Mouse (Mus musculus): ENCODE measurements around the gene Prrt2.

The Prrt2 gene

DNA sequence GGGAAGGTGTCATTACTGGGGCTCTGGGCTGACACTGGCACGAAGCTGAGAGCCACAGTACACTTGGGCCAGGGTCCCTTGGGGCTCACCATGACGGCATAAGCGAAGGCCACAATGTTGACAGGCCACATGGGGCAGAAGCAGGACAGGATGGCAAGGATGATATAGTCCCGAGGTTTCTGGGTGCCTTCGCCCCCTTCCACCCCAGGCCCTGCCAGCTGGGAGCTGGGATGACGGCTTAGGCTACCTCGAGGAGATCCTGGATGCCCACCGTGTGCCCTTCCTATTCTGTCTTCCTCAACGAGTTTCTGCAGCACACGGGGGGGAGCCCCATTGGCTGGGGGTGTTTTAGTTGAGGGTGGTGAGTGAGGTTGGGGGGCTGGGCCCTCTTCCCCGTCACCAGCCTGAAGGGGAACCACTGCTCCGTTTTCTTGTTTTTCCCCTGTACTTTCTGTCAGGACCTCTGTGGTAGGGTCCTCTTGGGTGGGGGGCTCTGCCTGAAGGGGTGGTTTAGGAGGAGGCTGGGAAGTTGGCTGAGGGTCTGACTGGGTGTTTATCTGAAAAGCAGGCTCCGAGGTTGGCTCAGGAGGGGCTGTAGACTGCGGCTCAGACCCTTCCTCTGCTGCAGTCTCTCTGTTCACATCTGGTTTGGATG lies 1.6 kb downstream of the Prrt2 start:
- no peak for DNase-seq

DNA sequence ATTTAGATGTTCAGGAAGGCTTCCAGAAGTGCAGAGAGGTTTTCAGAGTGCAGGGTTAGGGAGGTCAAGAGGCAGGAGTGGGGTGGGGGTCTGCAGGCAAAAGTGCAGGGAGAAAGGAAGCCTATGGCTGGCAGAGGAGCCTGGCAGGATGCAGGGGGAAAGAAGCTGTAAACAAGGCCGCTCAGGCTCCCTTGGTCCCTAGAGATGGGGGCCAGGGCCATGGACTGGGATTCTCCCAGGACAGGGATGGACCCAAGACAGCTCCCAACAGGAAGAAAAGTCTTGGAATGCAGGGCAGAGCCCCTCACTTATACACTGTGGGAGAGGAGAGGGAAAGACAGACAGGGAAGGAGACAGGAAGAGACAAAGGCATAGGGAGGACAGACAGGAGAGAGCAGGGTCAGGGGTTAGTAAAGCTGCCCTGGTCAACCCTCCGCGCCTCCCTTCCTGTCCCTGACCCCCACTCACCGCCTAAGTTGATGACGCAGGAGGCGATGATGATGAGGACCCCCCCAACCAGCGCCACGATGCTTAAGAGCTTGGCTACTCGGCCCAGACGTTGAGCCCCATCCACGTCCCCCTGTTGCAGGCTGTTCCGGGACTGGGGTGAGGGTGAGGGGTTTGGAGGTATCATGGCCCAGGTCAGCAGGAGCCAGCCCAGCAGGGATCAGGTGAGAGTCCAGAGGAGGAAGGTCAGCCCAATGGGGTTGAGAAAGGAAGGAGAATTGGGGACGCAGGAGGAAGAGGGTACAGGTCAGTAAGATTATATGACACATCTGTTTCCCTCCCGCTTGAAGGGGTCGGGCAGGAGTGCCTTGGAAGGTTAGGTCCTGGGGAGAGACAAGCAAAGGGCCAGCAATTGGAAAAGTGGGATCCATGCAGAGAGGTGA lies 2.4 kb downstream of the Prrt2 start:
- DNase-seq = no peak

- DNase-seq = no peak
Observed at GRCm38 (mm10) chr7:127017950-127018345, 3.1 kb downstream of the Prrt2 start.

DNA sequence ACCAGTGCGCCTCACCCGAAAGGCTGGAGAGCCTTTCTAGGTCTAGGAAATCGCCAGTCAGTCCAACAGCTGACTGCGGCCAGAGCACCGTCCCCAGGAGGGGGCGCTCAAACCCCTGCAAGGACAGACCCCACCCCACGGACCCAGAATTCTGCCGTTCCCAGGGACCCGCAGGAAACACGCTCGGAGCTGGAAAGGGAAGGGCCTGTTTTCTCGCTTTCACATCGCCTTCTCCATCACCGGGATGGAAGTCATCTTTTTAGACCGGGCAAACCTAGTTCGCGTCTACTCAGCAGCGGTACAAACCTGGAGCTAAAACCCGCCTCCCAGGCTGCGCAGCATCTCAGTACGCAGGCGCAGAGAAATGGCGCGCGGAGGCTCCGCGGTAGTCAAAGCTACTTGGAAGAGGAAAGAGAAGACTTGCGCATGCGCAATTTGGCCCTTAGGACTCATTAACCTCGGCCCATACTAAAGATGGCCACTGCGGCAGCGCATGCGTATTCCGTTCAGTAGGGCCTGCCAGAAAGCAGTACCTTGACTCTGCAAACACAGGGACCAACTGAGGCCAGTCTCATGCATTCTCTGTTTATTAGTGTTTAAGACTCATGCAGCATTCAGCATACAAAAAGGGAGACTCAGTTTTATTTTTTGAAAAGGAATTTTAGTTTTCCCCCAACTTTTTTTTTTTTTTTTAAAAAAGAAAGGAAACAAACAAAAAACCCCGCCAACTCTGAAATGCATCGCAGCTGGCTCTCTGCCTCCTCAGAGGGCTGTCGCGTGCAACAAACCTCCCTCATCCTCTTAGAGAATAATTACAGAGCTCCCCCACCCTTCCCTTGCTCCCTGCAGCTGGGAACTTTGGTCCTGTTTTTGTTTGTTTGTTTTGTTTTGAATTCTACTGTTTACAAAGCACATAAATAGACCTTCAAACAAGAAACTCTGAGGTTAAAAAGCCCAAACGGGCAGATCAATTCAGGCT lies 3.8 kb downstream of the Prrt2 start, which contains the start of gene Pagr1a:
TSS of gene Pagr1a (minus strand) at position 382 of the 979 bp plus-strand sequence.
- peak; percentile 97 for DNase-seq

DNA sequence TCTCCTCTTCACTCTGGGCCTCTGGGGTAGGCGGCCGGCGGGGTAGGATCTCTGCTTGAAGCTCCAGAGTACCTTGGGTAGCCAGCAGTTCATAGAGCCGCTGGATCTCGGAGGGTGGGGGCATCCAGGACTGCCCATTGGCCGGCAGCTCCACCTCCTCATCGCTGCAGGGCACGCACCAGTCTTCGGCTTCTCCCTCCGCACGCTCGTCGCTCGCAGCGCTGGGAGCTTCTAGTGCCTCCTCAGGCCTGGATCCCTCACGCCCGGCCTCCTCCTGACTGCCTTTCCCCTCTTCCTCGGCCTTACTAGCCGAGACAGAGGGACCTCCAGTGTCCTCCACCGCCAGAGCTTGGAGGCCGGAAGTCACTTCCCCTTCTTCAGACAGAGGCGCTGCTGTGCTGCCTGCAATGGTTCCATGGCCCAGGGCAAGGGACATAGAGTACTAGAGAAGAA lies 4.5 kb downstream of the Prrt2 start:
- DNase-seq = no peak

DNA sequence TGATC lies 4.7 kb downstream of the Prrt2 start, which contains the start of gene Pagr1b:
TSS of gene Pagr1b (minus strand) at position 4 of the 5 bp plus-strand sequence.
- no peak for DNase-seq

- DNase-seq = peak; percentile 67
Observed at GRCm38 (mm10) chr7:127016081-127016480, 4.9 kb downstream of the Prrt2 start.

GRCm38 (mm10) chr7:127014993-127015392 lies 6.0 kb downstream of the Prrt2 start:
- DNase-seq = no peak

DNA sequence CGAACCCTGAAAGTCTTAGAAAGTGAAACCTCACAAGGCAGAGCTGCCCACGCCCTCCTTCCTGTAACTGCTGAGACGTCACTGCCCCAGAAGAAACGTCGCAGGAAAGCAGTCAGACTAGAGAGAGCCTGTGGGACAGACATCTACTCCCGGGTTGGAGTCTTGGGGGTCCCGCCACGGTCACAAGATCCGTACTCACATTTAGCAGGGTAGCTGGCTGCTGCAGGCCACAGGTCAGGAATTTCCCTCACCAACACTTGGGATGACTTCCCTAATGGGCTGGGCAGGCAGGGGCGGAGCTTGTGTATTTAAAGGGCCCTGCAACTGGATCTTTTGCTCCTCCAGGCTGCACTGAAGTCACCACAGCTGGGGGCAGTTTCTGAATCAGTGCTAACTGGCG lies 6.7 kb downstream of the Prrt2 start, which contains the start of gene Mvp:
TSS of gene Mvp (minus strand) at position 302 of the 400 bp plus-strand sequence.
- DNase-seq = peak; percentile 86

DNA sequence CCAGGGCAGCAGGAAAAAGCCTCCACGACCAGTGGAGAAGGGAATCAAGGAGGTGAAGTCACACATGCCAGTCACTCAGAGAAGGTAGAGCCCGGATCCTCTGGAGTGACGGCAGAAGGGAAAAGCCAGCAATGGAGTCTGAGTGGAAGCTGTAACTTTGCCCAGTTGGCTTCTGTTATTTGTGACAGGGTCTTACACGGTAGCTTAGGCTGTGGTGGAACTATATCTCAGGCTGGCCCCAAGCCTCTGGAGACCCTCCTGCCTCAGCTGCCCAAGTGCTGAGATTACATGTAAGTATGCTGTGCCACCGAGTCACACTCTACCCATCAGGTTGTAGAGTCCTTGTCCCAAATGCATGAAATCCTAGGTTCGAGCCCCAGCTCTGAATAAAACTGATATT lies 7.6 kb downstream of the Prrt2 start:
- no peak for DNase-seq

DNA sequence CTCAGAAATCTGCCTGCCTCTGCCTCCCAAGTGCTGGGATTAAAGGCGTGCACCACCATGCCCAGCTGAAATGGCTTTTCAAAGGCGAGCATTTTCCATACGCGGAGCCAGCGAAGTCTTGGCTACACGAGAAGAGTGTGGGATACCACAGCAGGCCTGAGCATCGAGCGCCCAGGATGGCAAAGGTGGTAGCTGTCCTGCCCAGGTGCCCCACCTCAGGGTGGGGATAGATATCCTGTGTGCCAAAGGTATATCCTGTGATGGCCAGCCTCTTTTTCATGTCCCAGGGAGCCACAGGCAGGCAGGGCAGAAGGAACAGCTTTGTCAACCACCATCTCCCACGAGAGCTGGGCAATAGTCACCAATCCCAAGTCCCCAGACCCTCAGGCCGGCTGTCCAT lies 8.2 kb downstream of the Prrt2 start:
- no peak for DNase-seq

DNA sequence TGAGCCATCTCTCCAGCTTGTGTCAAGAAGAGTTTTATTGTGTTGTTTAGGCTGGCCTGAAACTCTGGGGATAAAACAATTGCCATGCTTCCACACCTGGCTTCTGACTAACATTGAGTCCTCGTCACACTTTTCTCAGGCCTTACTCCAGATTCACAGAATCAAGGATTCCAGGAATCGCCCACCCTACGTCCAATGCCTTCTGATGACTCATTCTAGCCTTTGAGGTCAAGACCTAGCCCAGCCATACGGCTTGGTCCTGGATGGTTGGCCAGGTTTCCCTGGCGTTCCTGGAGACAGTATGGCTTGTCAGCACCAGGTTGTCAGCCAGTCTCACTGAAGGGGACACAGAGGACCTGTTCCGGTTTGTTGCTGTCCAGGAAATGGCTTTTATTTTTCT lies 8.6 kb downstream of the Prrt2 start:
- no peak for DNase-seq

DNA sequence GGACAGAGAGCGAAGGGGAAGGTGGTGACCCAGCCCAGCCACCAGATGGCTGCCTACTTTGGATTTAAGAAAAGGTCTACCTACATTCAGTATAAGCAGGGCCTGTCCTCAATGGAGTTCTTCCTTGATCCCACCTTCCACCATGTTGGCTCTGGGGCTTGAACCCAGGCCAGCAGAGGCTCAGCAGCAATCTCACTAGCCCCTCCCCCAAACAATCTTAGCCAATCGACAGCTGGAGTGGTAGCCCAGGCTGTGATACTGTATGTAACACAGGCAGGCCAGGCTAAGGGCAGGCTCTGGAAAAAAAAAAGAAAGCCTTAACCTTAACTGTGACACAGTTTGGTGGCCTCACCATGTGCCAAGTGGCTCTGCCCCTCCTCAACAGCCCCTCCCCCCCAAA lies 9.3 kb downstream of the Prrt2 start:
- DNase-seq = no peak

DNA sequence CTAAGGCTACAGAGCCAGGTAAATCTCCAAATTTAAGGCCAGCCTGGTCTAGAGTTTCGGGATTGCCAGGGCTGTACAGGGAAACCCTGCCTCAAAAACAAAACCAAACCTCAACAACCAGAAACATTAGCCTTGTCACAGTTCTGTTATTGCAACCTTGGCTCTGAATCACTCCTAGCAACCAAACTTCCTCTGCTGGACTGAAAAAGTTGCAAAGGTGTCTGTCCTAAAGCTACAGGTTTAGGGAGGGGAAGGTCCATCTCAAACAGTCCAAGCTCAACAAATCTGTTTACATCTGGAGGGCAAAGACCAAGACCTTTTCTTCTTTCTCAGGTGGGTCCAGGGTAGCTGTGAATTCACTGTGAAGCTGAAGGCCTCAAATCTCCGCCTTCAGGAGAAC lies 10.0 kb downstream of the Prrt2 start:
- no peak for DNase-seq

GRCm38 (mm10) chr7:127009307-127010085 lies 11.5 kb downstream of the Prrt2 start:
- no peak for DNase-seq

DNA sequence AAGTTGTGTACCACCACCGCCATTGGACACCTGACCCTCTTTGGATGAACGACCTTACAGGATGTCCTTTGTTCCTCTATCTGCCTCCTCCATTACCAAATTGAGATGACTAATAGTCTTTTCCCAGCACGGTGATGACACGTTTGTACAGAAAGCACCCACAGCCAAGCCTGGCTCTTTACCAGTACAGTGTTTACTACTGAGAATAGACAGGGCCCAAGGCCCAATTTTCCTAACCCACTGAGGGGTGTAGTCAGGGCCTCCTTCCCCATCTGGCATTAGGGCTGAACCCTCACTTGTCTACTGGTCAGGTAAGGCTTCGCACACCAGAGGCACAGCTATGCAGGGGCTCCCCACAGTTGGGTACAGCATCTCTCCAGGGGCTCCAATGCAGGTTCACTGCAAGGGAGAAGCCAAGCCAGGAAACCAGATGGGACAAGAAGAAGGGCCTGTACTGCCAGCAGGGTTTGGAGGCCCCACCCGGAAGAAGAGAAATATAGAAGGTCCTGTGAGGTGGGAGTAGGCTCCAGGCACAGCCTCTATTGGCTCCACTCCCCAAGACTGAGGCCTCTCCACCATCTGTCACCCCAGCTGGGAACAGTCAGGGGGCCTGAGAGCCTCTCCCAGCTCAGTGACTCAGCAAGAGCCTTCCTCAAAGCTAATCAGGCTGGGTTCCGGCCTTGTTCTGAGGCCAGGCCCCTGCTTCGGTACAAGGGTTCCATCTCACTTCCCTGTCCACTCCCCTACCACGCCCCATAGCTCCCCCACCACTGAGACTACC lies 12.6 kb downstream of the Prrt2 start:
- peak; percentile 38 for DNase-seq

DNA sequence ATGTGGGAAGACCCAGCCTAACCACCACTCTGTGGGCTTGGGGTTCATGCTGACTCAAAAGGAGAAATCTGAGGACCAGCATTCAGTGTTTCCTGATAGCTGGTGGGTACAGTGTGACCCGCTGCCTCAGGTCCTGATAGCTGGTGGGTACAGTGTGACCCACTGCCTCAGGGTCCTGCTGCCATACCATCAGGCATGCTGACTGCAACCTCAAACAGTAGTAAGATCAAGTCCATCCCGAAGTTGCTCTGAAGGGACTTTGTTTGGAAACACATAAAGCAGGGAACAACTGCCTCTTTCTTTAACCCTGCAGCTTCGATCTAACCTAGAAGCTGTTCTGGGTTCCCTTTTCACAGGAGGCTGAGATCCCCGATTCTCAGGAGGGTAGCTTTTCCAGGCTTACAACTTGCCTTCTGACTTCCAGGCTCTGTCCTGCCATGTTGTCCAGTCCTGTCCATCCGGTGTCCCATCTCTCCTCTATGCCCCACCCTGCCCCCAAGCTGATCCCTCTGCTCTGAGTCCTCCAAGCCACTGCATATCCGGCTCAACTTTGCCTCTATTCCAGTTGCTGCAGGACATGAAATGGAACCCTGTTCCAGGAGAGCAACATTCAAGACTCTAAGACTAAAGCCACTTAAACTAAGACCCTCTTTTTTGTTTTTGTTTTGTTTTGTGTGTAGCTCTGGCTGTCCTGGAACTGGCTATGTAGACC lies 13.5 kb downstream of the Prrt2 start:
- DNase-seq = no peak

DNA sequence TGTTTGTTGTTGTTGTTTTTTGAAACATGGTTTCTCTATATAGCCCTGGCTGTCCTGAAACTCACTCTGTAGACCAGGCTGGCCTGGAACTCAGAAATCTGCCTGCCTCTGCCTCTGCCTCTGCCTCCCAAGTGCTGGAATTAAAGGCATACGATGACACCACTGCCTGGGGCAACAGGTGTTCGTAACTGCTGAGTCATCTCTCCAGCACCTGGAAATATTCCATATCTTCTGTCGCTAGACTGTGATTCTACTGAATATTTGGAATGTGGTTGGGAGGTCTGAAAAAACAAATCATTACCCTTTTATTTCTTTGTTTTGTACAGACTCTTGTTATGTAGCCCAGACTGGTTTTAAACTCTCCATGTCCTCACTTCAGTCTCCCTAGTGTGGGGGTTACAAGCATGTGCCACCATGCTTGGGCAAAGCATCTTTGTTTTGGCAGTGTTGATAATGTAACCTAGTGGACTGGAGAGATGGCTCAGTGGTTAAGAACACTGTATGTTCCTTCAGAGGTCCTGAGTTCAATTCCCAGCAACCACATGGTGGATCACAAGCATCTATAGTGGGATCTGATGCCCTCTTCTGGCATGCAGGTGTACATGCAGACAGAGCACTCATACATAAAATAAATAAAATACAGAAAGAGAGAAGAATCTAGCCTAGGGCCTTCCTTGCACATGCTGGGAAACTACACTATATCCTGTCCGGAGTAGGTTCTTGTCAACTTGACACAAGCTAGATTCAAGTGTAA lies 16.7 kb downstream of the Prrt2 start:
- DNase-seq = no peak

GRCm38 (mm10) chr7:127003620-127004019 lies 17.4 kb downstream of the Prrt2 start:
- no peak for DNase-seq

DNA sequence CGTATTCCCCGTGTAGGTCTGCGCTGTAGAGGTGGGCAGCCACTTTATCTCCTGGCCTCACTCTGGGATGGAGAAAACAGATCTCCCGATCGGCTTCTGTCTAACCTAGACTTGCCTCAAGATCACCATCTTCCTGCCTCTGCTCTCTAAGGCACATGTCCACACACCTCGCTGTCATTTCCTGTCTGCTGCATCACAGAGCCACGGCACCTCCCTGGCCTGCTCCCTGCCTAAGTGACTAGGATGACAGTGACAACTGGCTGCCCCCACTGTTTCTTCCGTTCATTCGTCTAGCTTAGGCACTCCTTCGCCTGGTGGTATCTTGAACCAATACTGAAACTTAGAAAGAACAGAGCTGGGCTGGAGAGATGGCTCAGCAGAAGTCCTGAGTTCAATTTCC lies 21.4 kb downstream of the Prrt2 start:
- DNase-seq = no peak

DNA sequence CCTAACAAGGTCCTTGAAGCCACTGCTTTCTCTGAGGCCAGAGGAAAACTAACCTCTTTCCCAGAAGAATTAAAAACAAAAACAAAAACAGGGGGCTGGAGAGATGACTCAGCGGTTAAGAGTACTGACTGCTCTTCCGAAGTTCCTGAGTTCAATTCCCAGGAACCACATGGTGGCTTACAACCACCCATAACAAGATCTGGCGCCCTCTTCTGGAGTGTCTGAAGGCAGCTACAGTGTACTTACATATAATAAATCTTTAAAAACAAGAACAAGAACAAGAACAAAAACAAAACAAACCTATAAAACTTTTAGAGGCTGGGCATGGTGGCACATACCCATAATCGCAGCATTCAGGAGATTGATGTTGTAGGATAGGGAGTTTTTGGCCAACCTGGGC lies 24.6 kb downstream of the Prrt2 start:
- DNase-seq = no peak
